Mouse (Mus musculus) layer of hippocampus, adult 2 months (tissue): ENCODE results near the gene Hist1h4n. TPM values are rescaled to one million over a fixed set of nuclear protein-coding genes. Genes with fewer than 3 reads are reported as not detected.
"Not testable (repeated sequence)": the region's sequence is repeated elsewhere in the genome, so short reads cannot be mapped to it uniquely, and the experiment has no call there.

Experiments used
- DNase-seq, 2 experiments: peaks; one replicate each; pipeline ENCODE4 v3.0.0; 2022; ENCODE audit warnings: low spot score in 2 of 2
- H3K27ac ChIP-seq: fragments of 200-600 bp; 2 replicates; pipeline ENCODE4 v1.8.1; 2022
- H3K4me3 ChIP-seq: fragments of 200-600 bp; 2 replicates; pipeline ENCODE4 v1.8.1; 2022; ENCODE audit warnings: mild to moderate bottlenecking
- CTCF ChIP-seq: fragments of 200-600 bp; conservative IDR thresholded peaks from 2 replicates; pipeline ENCODE4 v1.8.1; 2022; ENCODE audit warnings: antibody characterized with exemption, mild to moderate bottlenecking, moderate library complexity
- long read RNA-seq, 2 experiments: library from polyadenylated mRNA; stranded (forward); transcript quantifications; one replicate each; pipeline ENCODE4 v2.0.0; 2021; ENCODE audit warnings: borderline mapping rate in 2 of 2
- total RNA-seq, 2 experiments: library from RNA; stranded (reverse); gene quantifications; 2 replicates each; pipeline ENCODE4 v1.2.3; 2021

Hist1h4n gene
- 10 to 100 TPM; 26.5 to 46.4 TPM for total RNA-seq
- long read RNA-seq, experiment 1, result 0 reads
- long read RNA-seq, experiment 2, result 0 reads

DNA sequence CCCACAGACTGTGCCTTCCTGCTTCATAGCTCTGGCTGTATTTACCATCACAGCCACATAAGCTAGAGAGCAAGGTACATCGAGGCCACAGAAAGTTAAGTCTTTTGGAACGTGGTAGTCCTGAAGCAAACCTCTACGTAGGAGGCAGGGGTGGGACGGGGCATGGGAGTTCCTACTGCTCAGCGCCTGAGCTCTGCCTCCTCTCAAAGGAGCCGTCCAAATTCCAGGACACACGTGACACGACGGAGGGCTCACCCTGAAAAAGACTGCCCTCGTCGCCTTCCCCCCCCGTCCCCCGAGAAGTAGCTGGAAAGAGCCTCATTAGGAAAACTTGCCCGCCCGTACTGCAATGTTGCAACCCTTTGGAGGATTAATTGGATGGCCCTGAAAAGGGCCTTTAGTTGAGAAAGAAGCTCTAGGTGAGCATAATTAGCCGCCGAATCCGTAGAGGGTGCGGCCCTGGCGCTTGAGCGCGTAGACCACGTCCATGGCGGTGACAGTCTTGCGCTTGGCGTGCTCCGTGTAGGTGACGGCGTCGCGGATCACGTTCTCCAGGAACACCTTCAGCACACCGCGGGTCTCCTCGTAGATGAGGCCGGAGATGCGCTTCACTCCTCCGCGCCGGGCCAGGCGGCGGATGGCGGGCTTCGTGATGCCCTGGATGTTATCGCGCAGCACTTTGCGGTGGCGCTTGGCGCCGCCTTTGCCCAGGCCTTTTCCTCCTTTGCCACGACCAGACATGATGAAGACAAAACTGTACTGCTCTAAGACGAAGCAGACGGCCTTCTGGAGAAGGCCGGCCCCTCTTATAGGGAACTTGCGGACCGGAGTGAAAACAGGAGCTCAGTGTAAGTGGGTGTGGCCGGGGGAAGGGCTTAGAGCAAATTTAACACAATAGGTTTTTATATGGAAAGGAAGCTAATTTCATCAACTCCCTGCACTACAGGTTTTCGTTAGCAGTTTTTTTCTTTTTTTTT, at the start of gene Hist1h4n:
Hist1h4n (minus strand) TSS at position 779 of the 977 bp plus-strand sequence.
- H3K4me3 ChIP-seq, result peak within 1 kb of the TSS; percentile 24; the same call in 1 of the 2 replicates

DNA sequence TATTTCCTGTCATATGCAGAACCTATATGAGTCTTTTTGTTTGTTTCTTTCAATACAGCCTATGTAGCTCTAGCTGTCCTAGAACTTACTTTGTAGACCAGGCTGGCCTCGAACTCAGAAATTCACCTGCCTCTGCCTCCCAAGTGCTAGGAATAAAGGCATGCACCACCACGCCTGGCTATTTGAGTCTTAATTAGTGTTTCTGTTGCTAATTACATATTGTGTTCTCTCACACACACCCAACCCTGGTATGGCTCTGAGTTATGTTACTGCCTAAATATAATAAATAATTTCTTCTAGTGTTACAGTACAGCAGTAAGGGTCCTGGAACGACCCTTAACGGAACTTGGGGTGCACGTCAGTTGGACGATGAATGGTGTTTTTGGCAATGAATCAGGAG, 48.7 kb upstream of the Hist1h4n start:
- no peak overlapping the region for H3K27ac ChIP-seq
- no peak for DNase-seq
- no peak overlapping the region for H3K4me3 ChIP-seq
- TF ChIP-seq CTCF, result no peak

More for the DNA sequence above, at the start of gene Hist1h4n:
- H3K27ac ChIP-seq, result not testable (repeated sequence)
- DNase-seq, result peak; percentile 23 to 27

DNA sequence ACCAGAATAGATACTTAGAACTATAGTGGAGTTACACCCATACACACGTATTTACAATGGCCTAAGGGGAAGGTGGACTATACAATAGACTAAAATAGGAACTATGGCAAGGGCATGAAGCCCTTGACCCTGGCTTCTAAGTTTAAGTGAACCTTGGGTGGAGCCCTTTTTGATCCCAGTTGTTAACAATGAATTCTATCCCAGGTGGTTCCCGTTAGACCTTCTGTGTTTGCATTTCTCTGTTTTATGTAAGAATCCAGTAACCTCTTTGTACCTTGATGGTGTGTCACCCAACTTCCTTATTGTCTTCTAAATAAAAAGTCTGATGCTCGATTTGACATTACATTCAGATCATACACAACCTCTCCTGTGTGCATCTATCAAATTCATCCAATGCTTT, 33.5 kb upstream of the Hist1h4n start:
- not testable (repeated sequence) for H3K4me3 ChIP-seq, H3K27ac ChIP-seq, DNase-seq

DNA sequence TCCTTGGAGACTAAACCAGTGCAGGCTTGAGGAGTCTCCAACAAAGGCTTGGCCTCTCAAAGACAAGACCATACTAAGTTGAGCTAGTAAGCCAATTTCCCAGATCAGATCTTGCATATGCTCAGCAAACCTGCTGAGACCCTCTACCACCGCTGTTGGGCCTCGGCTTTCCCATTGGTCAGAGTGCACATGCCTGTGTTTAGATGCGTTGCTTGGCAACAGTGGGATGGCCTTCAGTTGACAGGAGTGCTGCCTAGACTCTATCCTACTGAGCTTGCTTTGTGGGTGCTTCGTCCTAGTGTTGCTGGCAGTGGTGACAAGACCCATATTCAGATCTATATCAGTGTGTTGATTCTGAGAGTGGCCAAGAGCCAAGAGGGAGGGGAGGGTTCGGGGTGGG, 29.6 kb upstream of the Hist1h4n start:
- no peak for TF ChIP-seq CTCF
- H3K4me3 ChIP-seq, result no peak overlapping the region
- no peak overlapping the region for H3K27ac ChIP-seq
- DNase-seq, result no peak

DNA sequence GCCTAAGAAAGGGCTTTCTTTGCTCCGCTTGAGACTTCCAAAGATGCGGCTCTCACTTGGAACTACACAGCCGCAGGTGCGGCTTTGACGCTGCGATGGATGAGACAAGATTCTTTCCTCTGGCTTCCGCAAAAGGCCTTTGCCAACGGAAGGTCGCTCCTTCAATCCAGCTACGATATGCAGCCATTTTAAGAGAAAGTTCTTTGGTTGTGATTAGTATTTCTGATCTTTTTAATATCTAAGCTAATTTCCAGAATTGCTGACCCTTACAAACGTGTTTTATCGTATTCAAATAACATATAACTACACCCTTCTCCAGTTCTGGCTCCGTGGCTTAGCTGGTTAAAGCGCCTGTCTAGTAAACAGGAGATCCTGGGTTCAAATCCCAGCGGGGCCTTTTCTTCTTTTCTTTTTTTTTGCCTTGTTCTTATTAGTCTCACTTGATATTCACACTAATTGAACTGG, 23.7 kb upstream of the Hist1h4n start:
- Histone ChIP-seq H3K4me3 (peak overlapping the region; percentile 68), H3K27ac (peak overlapping the region; percentile 73; the same call in 1 of the 2 replicates)
- no peak for TF ChIP-seq CTCF
- DNase-seq, result peak; percentile 74 to 83

DNA sequence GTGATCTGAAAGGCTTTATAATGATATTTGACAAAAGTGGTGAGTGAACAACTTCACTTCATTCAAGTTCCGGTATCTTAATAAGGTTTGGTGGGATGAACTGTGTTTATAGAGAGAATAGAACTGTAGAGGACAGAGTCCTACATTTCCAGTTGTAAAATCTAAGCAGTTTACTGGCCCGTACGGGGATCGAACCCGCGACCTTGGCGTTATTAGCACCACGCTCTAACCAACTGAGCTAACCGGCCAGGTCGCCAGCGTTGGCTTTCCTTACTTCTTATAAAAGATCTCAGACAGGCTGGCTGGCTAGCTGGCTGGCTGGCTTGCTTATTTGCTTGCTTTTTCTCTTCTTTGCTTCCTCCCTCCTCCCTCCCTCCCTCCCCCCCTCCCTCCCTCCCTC, 23.1 kb upstream of the Hist1h4n start:
- TF ChIP-seq CTCF, result no peak

DNA sequence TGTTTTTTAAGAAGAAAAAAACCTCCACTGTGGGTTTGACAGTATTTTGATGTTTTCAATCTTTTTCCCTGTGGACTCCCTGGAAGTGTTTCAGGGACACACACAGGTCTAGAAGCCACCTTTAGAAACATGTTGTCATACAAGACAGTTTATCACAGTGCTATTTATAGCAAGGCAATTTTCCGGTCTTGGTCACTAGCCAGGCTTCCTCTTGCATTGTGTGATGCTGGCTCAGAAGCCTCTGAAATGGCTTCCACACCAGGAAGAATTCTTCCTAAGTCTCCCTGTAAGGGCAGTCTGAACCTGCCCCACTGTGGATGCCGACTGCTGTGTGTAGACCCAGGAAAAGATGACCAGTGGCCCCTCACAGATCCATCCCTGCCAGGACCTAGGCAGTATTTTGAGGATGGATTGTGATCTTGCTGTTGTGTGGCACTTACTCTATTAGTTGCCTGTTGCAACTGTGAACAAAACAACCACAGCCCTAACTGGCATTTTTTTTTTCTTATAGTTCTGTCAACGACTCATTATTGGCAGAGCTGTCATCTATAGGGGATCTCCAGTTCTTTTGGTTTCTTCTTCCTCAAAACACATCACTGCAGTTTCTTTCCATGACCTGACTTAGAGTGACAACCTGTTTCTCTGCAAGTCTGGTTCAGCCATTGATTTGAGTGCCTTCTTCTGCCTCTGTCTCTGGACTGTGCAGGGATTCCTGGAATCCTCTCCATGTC, 20.4 kb upstream of the Hist1h4n start:
- no peak overlapping the region for H3K4me3 ChIP-seq
- no peak for TF ChIP-seq CTCF
- DNase-seq, result no peak
- no peak overlapping the region for H3K27ac ChIP-seq

More for the DNA sequence above, 23.1 kb upstream of the Hist1h4n start:
- DNase-seq, result peak; percentile 80 to 81
- Histone ChIP-seq H3K27ac (no peak overlapping the region), H3K4me3 (peak overlapping the region; percentile 68)

DNA sequence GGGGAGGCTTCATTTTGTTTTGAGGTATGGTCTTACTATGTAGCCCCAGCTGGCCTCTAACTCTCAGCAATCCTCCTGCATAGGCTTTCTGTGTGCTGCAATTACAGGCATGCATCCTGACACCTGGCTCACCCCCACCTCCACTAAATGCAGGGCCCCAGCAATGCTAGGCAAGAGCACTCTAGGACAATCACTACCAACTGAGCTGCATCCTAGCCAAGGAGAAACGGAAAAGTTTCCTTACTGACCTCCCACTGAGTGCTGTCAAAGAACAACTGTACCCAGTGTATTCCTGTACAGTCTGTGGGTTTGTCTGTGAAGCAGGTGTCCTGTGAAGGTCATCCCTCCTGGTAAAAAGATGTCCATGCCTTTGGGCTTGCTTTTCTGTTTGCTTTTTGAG, 18.7 kb upstream of the Hist1h4n start:
- not testable (repeated sequence) for H3K4me3 ChIP-seq, DNase-seq, H3K27ac ChIP-seq

DNA sequence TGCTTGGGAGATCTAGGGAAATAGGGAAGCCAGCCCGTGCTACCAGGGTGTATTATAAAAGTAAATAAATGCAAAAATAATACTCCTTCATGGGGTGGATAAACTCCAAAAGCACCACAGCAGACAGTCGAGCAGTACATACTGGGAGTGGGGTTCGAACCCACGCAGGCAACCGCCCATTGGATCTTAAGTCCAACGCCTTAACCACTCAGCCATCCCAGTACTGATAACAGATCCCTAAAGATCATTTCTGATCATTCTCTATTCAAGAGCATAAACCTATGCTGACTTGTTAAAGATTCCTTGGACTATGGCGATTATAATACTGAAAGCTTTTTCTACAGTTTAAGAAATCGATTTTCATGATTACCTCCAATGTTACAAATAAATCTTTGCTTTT, 15.9 kb upstream of the Hist1h4n start:
- no peak for TF ChIP-seq CTCF
- no peak overlapping the region for H3K4me3 ChIP-seq
- no peak for DNase-seq
- H3K27ac ChIP-seq, result no peak overlapping the region

DNA sequence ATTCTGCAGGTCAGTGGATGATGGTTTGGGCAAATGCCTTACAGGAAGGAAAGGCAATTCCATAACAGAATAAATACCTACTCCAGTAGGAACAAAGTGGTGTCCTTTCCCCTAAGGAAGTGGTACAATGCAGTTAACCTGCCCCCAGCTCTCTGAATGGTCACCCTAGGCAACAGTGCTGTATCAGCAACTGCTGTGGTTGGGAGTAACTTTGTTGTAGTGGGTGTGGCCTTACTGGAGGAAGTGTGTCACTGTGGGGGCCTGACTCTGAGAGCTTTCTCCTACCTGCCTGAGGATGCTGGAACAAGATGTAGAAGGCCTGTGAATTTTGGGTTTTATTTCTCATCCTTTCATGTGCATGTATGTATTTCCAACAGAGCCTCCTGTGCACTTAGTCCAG, 14.4 kb upstream of the Hist1h4n start:
- not testable (repeated sequence) for H3K4me3 ChIP-seq, H3K27ac ChIP-seq, DNase-seq

DNA sequence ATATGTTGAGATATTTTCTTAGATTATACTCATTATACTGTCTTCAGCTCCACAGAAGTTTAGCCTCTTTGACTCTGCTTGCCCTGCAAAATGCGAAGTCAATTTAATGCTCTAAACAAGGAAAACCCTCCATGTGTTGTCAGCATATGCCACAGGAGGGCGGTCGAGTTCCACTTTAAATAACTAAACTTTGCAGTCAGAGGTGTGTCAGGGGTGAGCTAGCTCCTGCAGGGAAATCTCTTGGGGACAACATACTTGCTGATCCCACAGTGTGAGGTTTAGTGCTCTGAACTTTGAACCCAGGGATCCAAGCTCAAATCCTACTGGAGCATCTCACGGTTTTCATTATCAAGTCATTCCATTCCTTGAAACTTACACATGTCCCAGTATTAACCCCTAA, 8.5 kb upstream of the Hist1h4n start:
- not testable (repeated sequence) for DNase-seq, H3K4me3 ChIP-seq, H3K27ac ChIP-seq

DNA sequence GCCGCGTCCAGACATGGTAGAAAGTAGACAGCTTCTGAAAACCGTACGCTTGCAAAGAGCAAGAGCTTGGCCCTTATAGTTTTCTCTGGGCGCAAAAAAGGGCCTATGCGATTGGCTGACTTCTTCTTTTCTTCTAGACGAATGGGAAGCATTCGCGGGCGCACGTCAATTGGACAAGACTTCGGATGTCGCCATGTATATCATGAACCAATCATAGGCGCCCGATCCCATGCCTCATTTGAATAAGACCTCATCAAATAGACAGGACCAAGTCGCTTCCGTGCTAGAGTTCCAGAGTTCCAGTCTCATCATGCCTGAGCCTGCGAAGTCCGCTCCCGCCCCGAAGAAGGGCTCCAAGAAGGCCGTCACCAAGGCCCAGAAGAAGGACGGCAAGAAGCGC, 1.5 kb upstream of the Hist1h4n start, which contains the start of the genes Hist1h2ap and Hist1h2br:
Hist1h2ap (minus strand) TSS at position 47 of the 400 bp plus-strand sequence.
Hist1h2br (plus strand) TSS at position 283 of the 400 bp plus-strand sequence.
- not testable (repeated sequence) for H3K4me3 ChIP-seq, H3K27ac ChIP-seq, DNase-seq

DNA sequence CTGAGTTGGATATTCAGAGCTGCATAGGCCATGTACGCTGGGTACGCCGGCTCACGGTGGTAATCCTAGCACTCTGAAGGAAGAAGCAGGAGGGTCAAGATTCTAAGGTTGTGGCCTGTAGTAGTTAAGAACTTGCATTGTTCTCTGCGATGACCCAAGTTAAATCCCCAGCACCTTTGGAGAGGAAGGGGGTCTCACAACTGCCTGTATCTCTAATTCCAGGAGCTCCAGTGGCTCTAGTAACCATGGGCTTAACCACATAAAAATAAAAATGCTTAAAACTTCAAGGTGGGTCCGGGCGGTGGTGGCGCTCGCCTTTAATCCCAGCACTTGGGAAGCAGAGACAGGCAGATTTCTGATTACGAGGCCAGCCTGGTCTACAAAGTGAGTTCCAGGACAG, 1.7 kb downstream of the Hist1h4n start:
- H3K4me3 ChIP-seq, result no peak overlapping the region
- H3K27ac ChIP-seq, result no peak overlapping the region
- DNase-seq, result no peak
- TF ChIP-seq CTCF, result no peak
